Mouse (Mus musculus) B cell, adult 62 days (primary cell): ENCODE data around the gene Abca17. TPM values are rescaled to one million over a fixed set of nuclear protein-coding genes. Genes with fewer than 3 reads are reported as not detected.

Source experiments
- total RNA-seq: library from RNA; stranded (reverse); gene quantifications from 4 replicates; pipeline ENCODE4 v1.2.4, GENCODE M21; 2023

Gene Abca17
- total RNA-seq: 0.27 to 0.57 TPM (median 0.50 TPM) in 3 of 4 replicates, not detected in the other

GRCm38 (mm10) chr17:24350926-24351759 lies at the start of gene Abca17:
Abca17 (minus strand) TSS chr17:24351068.

GRCm38 (mm10) chr17:24351760-24352357 lies 991 bp upstream of the Abca17 start, which contains the start of gene Abca3:
Abca3 (plus strand) TSS chr17:24351950.

GRCm38 (mm10) chr17:24251320-24252069 lies 99.4 kb downstream of the Abca17 start, which contains the start of gene Ccnf:
Ccnf (minus strand) TSS chr17:24251484.

GRCm38 (mm10) chr17:24220435-24221411 lies 130.1 kb downstream of the Abca17 start, which contains the start of gene Tedc2:
Tedc2 (minus strand) TSS chr17:24220851.

Other genes with a start within 250 kb of the Abca17 start
- gene Pdpk1, start 200.1 kb downstream of the Abca17 start, total RNA-seq: 65.9 to 81.7 TPM (median 72.0 TPM) in 4 replicates
- gene Amdhd2, start 187.3 kb downstream of the Abca17 start, total RNA-seq: 29.6 to 42.8 TPM (median 37.1 TPM) in 4 replicates
- gene Atp6v0c, start 181.4 kb downstream of the Abca17 start, total RNA-seq: 229 to 274 TPM (median 247 TPM) in 4 replicates
- 1.8 to 2.4 TPM (median 2.2 TPM) in 4 replicates for gene Tbc1d24, start 145.5 kb downstream of the Abca17 start, total RNA-seq
- gene Ntn3, start 141.5 kb downstream of the Abca17 start, total RNA-seq: 0.18 to 0.38 TPM (median 0.35 TPM) in 4 replicates
- 7.4 to 10.9 TPM (median 8.2 TPM) in 4 replicates for gene Tedc2, start 130.2 kb downstream of the Abca17 start, total RNA-seq
- gene Ccnf, start 99.6 kb downstream of the Abca17 start, total RNA-seq: 11.6 to 14.8 TPM (median 13.2 TPM) in 4 replicates
- gene Abca3, start 882 bp upstream of the Abca17 start, total RNA-seq: 52.3 to 57.4 TPM (median 55.0 TPM) in 4 replicates
- 155 to 180 TPM (median 162 TPM) in 4 replicates for gene Rnps1, start 63.5 kb upstream of the Abca17 start, total RNA-seq
- gene Eci1, start 75.6 kb upstream of the Abca17 start, total RNA-seq: 21.7 to 37.3 TPM (median 25.2 TPM) in 4 replicates
- 5.2 to 8.2 TPM (median 6.5 TPM) in 4 replicates for gene Dnase1l2, start 92.0 kb upstream of the Abca17 start, total RNA-seq
- 53.5 to 67.6 TPM (median 60.7 TPM) in 4 replicates for gene E4f1, start 119.2 kb upstream of the Abca17 start, total RNA-seq
- gene Pgp, start 119.3 kb upstream of the Abca17 start, total RNA-seq: 14.3 to 17.9 TPM (median 16.6 TPM) in 4 replicates
- gene Bricd5, start 122.8 kb upstream of the Abca17 start, total RNA-seq: 0.91 to 1.0 TPM in 2 of 4 replicates, not detected in the others
- gene Mlst8, start 128.0 kb upstream of the Abca17 start, total RNA-seq: 16.1 to 24.1 TPM (median 21.4 TPM) in 4 replicates
- not detected in 4 replicates for gene Caskin1, start 137.5 kb upstream of the Abca17 start, total RNA-seq
- gene Traf7, start 176.9 kb upstream of the Abca17 start, total RNA-seq: 174 to 212 TPM (median 202 TPM) in 4 replicates
- gene Rab26, start 183.1 kb upstream of the Abca17 start, total RNA-seq: 0.92 to 3.0 TPM (median 1.4 TPM) in 4 replicates
- 66.6 to 77.7 TPM (median 73.9 TPM) in 4 replicates for gene Pkd1, start 198.8 kb upstream of the Abca17 start, total RNA-seq